Mouse (Mus musculus) brain, embryonic 18.5 days (tissue): ENCODE measurements around the gene Thsd4.
"Not testable (repeated sequence)": the region's sequence is repeated elsewhere in the genome, so short reads cannot be mapped to it uniquely, and the experiment has no call there.

Experiments
- DNase-seq: peaks from one replicate; pipeline ENCODE4 v3.0.0-alpha.2; 2012; ENCODE audit warnings: low read depth, low spot score

Thsd4 gene

DNA sequence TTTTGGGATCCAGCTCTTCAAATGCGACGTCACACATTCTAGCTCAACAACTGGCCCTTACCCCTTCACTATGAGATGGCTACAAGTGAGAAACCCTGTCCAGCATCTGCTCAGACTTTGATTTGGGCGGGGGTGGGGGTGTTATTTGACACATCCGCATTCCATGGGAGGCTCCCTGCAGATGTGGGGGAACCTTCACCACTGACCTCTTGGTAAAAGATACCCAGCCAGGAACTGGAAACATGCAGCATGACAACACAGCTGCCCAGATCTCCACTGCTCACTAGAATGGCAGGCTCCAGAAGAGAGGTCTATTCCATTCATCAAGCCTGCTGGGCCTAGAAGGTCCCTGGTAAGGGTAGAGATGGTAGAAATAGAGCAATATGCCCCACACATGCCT, 213.7 kb downstream of the Thsd4 start:
- DNase-seq, result no peak

DNA sequence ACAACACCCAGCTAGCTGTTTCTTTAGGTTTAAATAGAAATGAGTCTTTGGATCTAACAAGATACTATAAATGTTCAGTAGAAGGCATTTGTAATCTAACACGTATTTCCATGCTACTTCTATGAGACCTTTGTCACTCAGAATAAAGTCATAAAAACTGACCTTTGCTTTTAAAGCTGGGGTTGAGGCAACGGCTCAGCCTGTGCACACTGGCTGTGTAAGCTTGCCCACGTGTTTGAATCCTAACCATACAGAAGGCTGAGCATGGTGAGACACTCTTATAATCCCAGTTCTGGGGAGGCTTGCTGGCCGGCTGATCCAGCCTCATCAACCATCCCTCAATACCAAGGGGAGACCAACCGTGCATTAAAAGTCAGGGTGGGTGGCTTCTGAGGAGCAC, 214.4 kb downstream of the Thsd4 start:
- no peak for DNase-seq

DNA sequence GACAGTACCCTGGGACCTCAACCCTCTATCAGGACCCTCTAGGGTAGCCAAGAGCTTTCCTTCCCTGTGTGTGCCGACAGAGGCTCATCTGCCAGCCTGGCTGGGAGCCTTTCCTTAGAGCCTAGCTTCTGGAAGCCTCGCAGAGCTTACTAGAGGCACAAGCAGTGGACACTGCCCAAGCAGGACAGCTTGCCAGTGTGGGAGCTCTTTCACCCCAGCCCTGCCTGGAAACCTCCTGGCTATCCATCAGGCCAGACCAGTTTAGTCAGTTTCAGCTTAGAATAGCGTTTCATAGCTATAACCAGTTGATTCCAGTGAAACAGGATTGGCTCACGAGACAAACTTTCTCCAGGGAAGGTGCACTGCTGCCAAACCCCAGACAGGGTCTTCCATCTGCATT, 215.6 kb downstream of the Thsd4 start:
- DNase-seq, result no peak

DNA sequence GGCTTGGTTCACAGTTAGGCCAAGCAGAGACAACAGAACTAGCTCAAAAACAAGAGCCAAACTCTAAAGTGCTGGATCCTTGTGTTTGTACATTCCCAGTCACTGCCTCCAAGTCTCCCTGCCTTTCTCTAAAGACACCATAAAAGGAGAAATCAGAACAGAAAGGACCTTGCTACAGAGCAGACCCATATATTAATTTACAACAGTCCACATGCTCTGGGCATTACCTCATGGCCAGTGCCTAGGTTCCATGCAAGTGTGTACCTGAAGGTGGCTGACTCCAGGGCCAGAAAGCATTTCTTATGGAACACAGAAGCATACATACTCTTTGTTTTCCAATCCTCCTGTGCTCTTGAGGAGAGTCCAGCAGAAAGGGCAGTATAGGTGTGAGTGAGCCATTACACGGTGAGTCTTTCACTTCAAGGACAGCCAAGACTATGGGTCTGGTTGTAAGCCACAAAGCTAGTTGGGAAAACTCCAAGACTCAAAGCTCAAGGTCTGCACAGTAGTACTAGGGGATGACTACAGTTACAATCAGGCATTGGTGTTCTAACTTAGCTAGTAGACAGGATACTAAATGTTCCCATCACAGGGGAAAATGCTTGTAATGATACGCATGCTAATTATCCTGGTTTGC, 216.5 kb downstream of the Thsd4 start:
- no peak for DNase-seq

DNA sequence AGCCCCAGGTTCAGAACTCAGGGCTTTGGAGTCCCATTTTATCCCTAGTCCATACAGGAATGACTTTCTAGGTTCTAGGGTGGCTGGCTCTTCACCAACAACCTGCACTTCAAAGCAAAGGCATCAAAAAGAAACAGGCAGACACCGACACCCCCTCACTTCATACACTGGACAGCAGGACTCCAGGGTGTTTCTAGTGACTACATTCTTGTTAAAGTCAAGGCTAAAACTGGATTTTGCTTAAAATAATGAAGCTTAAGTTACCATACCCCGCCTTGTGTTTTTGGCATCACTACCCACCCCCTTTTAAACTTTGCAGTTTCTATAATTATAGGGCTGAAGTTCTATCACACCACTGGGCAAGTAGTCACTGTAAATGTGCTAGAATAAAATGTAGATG, 225.6 kb downstream of the Thsd4 start:
- DNase-seq, result no peak

DNA sequence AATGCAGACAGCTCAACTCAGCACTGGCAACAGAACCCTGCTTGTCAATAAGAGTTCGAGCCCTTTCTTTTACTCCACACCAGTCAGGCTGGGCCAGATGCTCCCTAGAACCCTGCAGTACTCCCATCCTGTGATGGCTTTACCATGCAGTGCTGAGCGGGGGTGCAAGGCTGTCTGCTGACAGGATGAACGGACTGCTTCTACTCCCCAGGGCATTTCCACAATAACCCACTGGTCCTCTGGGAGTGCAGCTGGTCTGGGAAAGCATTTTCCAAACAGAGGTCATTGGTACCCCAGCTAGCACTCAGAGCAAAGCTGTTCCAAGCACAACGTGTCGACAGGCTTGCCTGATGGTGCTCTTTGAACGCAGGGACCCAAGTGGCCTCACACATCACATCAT, 226.6 kb downstream of the Thsd4 start:
- no peak for DNase-seq

DNA sequence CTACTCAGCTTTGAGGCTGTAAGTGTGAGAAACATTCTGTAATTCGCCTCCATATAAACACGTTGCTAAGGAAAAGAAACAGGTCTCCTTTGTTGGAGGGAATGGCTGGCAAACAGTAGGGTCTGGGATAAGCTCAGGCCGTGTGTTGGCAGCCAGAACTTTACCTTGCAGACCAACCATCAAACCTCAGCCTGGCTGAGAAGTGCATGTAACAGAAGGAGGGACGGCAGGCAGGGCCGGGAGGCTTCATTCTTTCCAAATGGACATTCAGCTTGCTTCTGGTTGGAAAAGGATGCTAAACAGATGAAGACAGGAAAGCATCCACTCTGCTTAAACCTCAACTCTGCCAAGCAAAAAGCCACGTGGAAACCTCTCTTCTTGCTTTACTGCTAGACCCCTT, 228.7 kb downstream of the Thsd4 start:
- DNase-seq, result no peak

DNA sequence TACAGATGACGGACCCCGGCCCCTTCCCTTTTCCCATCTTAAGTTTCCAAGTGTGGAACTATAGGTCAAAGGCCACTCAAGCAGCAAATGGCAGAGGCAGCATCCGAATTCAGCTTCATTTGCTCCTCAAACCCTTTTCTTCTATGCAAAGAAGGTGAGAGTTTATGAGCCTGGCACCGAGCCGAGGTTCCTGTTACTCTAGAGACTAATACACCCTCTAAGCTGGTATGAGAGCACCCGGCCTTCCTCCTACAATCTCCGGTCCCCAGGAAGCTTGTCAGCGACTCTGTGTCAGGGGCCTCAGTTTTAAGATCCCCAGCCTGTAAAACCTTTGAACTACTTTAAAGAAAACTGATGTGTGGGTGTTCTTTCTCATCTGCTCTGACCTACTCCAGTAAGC, 231.1 kb downstream of the Thsd4 start:
- no peak for DNase-seq

DNA sequence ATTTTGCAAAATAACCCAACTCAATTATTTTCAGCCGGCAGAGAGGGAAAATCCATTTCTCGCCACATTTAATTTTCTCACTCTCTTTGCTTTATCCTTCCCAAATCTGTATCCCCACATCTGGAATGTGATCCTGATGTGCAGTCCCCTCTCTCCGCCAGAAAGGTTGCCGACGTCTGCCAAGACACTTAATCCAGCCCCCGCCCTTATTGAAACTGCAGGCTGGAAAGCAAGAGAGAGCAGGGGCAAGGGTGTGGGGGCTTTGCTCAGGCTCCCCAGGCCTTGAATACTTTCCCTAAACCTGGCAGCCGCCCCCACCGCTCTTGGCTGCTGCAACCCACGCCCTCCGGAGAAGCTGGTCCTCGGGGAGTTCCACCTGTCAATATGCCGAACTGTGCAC, 233.1 kb downstream of the Thsd4 start:
- DNase-seq, result no peak

DNA sequence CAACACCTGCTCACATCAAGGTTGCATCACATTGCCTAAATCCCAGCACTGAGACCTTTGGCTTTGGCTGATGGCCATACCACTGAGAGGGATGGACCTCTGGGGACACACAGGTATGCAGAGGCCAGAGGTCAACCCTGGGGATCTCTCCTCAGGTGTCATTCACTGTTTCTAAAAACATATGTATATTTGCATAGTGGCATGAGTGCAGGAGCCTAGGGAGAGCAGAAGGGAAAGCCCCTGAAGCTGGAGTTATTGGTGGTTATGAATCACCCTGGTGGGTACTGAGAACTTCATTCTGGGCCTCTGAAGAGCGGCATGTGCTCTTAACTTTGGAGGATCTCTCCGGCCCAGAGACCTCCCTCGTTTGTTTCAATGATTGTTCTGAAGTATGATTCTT, 235.5 kb downstream of the Thsd4 start:
- no peak for DNase-seq

DNA sequence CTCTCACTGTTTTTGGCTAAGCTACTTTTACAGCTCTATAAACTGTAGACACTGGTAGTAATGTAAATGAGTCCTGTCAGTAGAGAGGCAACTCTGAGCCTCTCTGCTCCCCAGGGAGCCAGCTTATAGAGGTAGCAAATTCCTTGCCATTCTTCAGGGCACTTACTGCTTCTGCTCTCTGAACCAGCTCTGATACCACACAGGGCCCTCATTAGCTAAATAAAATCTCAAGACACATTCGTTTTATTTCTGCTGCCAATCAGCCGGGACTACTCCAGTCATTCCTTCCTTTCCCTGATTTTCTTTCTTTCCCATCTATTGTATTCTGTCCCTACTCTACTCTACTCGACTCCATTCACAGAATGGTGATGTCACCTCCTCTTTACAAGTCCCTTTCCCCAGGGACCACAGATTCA, 236.8 kb downstream of the Thsd4 start:
- DNase-seq, result no peak

DNA sequence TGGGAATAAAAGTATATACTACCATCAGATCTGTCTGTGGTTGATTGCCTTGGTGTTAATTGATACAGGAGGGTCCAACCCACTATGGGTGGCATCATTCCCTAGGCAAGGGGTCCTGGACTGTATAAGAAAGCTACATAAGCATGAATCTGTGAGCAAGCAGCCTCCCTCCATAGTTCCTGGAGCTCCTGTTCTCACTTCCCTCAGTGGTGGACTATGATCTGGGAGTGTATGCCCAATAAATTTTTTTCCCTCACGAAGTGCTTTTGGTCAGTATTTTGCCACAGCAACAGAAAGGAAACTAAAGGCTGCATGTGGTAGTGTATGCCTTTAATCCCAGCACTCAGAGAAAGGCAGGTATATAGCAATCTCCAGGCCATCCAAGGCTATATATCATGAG, 237.5 kb downstream of the Thsd4 start:
- no peak for DNase-seq

DNA sequence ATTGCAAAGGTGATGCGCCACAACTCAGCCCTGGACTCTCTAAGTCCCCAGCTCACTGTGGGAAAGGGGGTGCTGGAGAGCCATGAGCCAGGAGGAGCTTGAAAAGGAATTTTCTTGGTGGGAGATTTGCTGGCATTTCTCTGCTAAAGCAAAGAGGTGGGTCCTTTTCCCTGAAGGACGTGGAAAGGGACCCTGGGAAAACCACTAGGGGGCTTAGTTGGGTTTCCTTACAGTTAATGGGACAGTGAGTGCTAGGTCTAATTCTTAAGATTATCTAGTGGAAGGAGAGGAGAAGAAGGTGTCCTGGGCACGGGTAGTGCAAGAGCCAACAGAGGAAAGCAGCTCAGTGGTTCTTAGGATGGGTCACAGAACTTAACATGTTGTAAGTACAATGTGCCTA, 238.3 kb downstream of the Thsd4 start:
- DNase-seq, result no peak

DNA sequence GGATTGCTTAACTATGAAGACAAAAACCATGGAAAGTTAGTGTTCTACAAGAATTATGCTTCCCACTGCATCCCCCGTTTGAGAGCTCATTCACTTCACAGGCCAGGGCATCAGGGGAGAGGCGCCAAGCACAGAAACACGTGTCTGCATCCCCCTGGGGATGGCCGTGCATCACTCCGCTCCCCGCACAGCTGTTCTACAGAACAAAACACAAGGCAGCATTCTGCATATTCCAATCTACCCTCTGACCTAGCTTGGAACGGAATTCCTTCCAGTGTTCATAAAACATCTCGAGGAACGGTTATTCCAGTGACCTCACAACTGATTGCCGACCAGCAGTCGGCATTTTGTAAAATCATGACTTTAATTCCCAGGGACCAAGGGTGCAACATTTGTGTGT, 240.6 kb downstream of the Thsd4 start:
- no peak for DNase-seq

DNA sequence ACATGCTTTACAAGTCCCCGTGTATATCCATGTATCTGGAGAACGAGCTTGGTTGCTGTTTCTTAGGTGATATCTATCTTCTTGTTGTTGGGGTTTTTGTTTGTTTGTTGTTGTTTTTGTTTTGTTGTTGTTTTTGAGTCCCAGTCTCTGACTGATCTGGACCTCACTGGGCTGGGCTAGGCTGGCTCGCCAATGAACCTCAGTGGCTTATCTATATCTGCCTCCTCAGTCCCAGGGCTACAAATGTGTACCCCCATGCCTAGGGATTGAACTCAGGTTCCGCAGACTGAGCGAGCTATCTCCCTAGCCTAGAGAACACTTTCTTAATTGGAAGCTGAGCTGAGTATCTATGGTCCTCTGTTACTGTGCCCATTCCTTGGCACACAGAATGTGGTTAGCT, 241.1 kb downstream of the Thsd4 start:
- no peak for DNase-seq

DNA sequence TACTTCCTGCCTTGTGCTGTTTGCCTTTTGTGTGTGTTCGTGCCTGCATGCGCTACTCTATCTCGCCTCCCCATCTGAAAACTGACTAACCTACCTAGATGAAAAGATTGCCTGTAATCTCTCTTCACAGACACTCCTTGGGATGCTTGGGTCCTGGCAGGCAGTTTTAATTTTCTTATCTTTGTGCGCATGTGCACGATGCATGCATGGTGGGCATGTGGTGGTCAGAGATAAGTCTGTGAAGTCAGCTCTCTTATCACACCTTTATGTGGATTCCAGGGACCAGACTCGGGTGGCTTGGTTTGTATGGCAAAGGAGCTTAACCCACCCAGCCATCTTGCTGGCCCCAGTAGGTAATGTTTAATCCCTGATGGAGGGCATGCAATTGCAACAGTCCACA, 242.3 kb downstream of the Thsd4 start:
- DNase-seq, result no peak

DNA sequence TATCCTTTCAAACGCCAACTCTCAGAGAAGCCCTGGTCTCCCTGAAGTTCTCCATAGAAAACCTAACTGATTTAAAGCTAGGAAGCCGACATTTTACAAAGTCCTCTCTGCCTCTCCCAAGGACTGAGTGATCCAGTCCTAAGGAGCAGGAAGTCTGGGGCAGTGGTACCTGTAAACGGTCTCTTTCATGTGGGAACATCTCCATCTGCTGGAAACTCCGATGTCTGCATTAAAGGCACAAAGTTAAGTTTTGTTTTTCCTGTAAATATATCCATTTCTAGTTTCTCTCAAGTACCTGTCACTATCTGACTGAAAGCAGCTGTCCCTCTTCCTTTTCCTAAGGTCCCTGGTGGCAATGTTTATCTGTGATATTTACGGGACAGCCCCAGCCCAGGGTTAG, 245.5 kb downstream of the Thsd4 start:
- DNase-seq, result no peak

DNA sequence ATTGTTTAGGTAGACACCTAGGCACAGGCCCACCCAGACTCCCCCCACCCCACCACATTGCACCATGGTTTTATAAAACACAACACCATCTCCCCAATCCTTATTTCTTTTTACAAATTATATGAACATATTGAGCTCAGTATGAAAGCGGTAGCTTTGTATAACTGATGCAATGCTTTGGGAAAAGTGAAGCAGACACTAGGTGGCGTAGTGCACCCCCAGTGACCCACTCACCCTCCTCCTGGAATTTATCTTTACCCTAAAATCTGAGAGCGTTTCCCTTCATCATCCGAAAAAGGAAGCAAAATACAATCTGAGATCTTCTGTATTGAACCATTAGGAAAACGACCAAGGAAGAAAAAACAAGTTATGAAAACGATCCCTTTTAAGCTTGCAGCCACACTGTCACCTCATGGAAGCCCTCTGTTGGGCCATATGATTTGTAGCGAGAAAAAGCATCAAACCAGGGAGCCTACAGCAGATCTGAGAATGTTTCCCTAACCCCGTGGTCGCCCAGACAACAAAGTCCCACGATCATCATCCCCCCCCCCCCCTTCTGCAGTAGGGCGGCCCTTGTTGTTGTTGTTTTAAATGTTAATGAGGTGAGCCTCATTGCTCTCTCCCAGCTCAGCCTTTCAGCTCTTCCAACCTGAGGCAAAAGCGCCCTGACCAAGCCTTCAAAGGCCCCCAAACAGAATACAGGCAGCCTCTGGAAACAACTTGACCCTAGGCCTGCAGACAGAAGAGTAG, 246.3 kb downstream of the Thsd4 start:
- DNase-seq, result no peak

DNA sequence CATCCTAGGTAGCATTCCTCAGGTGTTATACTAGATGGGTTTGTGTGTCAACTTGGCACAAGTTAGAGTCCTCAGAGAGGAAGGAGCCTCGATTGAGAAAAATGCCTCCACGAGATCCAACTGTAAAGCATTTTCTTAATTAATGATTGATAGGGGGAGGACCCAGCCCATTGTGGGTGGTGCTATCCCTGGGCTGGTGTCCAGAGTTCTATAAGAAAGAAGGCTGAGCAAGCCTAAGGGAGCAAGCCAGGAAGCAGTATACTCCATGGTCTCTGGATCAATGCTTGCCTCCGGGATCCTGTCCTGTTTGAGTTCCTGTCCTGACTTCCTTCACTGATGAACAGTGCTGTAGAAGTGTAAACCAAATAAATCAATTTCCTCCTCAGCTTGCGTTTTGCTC, 247.3 kb downstream of the Thsd4 start:
- no peak for DNase-seq

DNA sequence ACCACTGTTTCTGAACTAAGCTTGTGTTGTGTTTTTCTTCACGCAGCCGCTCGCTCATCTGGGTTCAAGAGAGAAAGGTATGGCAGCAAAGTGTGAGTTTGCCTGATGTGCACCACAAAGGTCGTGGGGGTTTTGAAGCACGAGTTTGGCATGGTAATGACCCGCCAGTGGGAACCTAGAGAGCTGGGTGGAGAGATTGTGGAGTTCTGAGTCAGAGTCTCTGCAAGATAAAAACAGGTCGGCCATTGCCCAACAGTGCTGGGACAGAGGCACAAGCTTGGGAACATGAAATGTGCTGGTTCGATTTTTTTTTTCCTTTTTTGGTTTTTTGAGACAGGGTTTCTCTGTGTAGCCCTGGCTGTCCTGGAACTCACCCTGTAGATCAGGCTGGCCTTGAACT, 249.5 kb downstream of the Thsd4 start:
- DNase-seq, result not testable (repeated sequence)

DNA sequence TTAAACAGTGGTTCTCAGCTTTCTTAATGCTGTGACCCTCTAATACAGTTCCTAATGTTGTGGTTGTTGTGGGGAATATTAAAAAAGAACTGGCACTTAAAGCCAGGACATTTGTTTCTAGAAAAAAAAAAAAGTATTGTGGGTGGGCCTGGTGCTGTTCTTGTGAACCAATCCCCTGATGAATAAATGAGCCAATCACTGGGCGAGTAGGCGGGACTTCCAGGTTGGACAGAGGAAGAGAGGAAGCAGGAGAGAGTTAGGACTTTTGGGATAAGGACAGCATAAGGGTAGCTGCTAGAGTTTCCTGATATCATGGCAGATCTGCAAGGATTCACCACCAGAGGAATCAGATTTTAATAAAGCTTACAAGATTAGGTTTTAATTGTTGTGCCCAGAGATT, 249.9 kb downstream of the Thsd4 start:
- DNase-seq, result no peak

DNA sequence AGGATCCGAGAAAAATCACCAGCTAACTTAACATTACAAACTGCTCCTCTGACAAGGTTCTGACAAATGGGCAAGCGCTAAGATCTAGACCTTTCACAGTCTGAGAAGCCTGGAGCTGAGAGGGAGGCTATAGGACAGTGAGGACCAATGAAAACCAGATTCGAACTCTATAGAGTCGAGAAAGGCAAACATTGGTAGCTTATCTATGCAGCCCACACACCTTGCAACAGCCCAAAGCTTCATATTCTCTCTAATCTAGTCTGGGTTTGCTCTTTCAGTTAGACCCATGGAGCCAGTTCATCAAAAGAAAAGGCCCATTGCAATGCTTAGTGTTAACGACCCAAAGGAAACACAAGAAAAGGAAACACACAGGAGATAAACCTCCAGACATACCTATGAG, 252.0 kb downstream of the Thsd4 start:
- no peak for DNase-seq

DNA sequence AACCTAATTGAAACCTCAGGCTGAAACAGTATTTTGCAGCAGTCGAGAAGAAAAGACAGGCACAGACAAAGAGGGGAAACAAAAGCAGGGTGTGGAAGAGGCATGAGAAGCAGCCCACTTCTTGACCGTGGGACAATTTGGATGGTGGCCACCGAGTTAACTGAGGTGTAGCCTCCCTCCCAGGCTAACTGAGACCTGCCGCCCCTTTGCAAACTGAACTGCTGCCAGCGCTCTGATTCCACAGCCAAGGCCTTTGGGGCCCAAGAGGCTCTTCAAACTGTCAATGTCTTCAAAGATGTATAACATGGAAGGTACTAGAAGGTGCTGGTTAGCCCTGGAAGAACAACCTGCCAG, 254.6 kb downstream of the Thsd4 start:
- DNase-seq, result no peak
